Mouse (Mus musculus) CH12.LX (cell line): ENCODE data around the gene Ces2f. TPM values are rescaled to one million over a fixed set of nuclear protein-coding genes. Genes with fewer than 3 reads are reported as not detected.

Experiments
- DNase-seq: peaks from one replicate; pipeline ENCODE4 v3.0.0-alpha.2; 2013; ENCODE audit errors: extremely low read depth
- H3K27ac ChIP-seq: 2 replicates; pipeline ENCODE4 v1.5.1; 2012; ENCODE audit warnings: low read depth, mild to moderate bottlenecking, control low read depth, moderate library complexity; ENCODE audit not compliant: insufficient read depth
- H3K27me3 ChIP-seq: replicated peaks from 2 replicates; pipeline ENCODE3; 2012; ENCODE audit warnings: inconsistent platforms
- H3K36me3 ChIP-seq, 2 experiments: replicated peaks in 1 of 2; 2 replicates each; pipeline versions ENCODE3 to v1.6.1; 2012; ENCODE audit warnings: inconsistent platforms in 1 of 2, low read length in 1 of 2, mild to moderate bottlenecking in 1 of 2, mixed read lengths in 1 of 2, moderate library complexity in 1 of 2; ENCODE audit not compliant: control insufficient read depth in 1 of 2, insufficient read depth in 1 of 2
- H3K4me1 ChIP-seq, 2 experiments: 2 replicates each; pipeline ENCODE4 v1.6.1; 2012; ENCODE audit warnings: inconsistent platforms in 1 of 2, moderate library complexity in 1 of 2; ENCODE audit not compliant: insufficient read depth in 2 of 2, control insufficient read depth in 1 of 2
- H3K4me2 ChIP-seq: 2 replicates; pipeline ENCODE4 v1.6.1; 2012; ENCODE audit warnings: low read depth, mild to moderate bottlenecking, control low read depth; ENCODE audit not compliant: poor library complexity, insufficient read depth, severe bottlenecking
- H3K4me3 ChIP-seq, 3 experiments: fragments of 150-350 bp in 1 of 3; sonication (generic) in 1 of 3; replicated peaks in 1 of 3; 2 replicates each; pipeline versions ENCODE3 to v1.5.1; 2011 to 2012; ENCODE audit warnings: low read depth in 2 of 3, low read length in 2 of 3, mild to moderate bottlenecking in 2 of 3, moderate library complexity in 2 of 3, control low read depth in 1 of 3, improper control_type of control experiment in 1 of 3, inconsistent platforms in 1 of 3, mixed read lengths in 1 of 3; ENCODE audit not compliant: poor library complexity in 1 of 3
- H3K79me2 ChIP-seq: replicated peaks from 2 replicates; pipeline ENCODE4 v1.6.1; 2012; ENCODE audit warnings: mild to moderate bottlenecking, moderate library complexity; ENCODE audit not compliant: control insufficient read depth, poor library complexity, insufficient read depth, severe bottlenecking; ENCODE audit errors: extremely low read depth
- H3K9ac ChIP-seq: 2 replicates; pipeline ENCODE4 v1.6.1; 2012; ENCODE audit warnings: low read depth, mild to moderate bottlenecking, control low read depth, moderate library complexity; ENCODE audit not compliant: insufficient read depth
- H3K9me3 ChIP-seq: replicated peaks from 2 replicates; pipeline ENCODE3; 2012; ENCODE audit warnings: low read length, inconsistent platforms, mixed read lengths
- CHD2 ChIP-seq: IDR thresholded peaks from 2 replicates; pipeline ENCODE4 v1.6.1; 2011; ENCODE audit warnings: low read length, improper control_type of control experiment
- CTCF ChIP-seq, 2 experiments: IDR thresholded peaks in 1 of 2; conservative IDR thresholded peaks in 1 of 2; 2 replicates each; pipeline ENCODE4 v1.5.1; 2011 to 2012; ENCODE audit warnings: low read depth in 2 of 2, low read length in 2 of 2, improper control_type of control experiment in 1 of 2, inconsistent platforms in 1 of 2, mild to moderate bottlenecking in 1 of 2, moderate library complexity in 1 of 2
- EP300 ChIP-seq: IDR thresholded peaks from 2 replicates; pipeline ENCODE4 v1.6.1; 2011; ENCODE audit warnings: low read length, improper control_type of control experiment
- ETS1 ChIP-seq: conservative IDR thresholded peaks from 2 replicates; pipeline ENCODE4 v1.6.1; 2012; ENCODE audit warnings: low read depth, mild to moderate bottlenecking, inconsistent platforms, low read length, improper control_type of control experiment, moderate library complexity
- IRF4 ChIP-seq: IDR thresholded peaks from 2 replicates; pipeline ENCODE4 v1.6.1; 2014; ENCODE audit warnings: low read depth, mild to moderate bottlenecking, inconsistent platforms, low read length, improper control_type of control experiment
- JUN ChIP-seq: IDR thresholded peaks from 2 replicates; pipeline ENCODE4 v1.6.1; 2011; ENCODE audit warnings: low read depth, mild to moderate bottlenecking, low read length, improper control_type of control experiment, moderate library complexity; ENCODE audit not compliant: insufficient read depth
- JUND ChIP-seq: conservative IDR thresholded peaks from 2 replicates; pipeline ENCODE4 v1.6.1; 2011; ENCODE audit warnings: low read depth, low read length, improper control_type of control experiment
- KAT2A ChIP-seq: IDR thresholded peaks from 2 replicates; pipeline ENCODE4 v1.6.1; 2012; ENCODE audit warnings: low read length, improper control_type of control experiment, inconsistent platforms; ENCODE audit not compliant: insufficient replicate concordance
- MAFK ChIP-seq: IDR thresholded peaks from 2 replicates; pipeline ENCODE4 v1.6.1; 2011; ENCODE audit warnings: low read length, improper control_type of control experiment; ENCODE audit not compliant: insufficient replicate concordance
- MAZ ChIP-seq: IDR thresholded peaks from 2 replicates; pipeline ENCODE4 v1.6.1; 2012; ENCODE audit warnings: low read depth, mild to moderate bottlenecking, inconsistent platforms, low read length, improper control_type of control experiment, moderate library complexity
- MXI1 ChIP-seq: IDR thresholded peaks from 2 replicates; pipeline ENCODE4 v1.6.1; 2011; ENCODE audit warnings: mild to moderate bottlenecking, low read depth, low read length, improper control_type of control experiment
- MYC ChIP-seq: IDR thresholded peaks from 2 replicates; pipeline ENCODE4 v1.6.1; 2011; ENCODE audit warnings: low read depth, mild to moderate bottlenecking, improper control_type of control experiment, low read length
- NRF1 ChIP-seq: IDR thresholded peaks from 2 replicates; pipeline ENCODE4 v1.6.1; 2014; ENCODE audit warnings: low read depth, mild to moderate bottlenecking, inconsistent platforms, low read length, improper control_type of control experiment, moderate library complexity
- PAX5 ChIP-seq: IDR thresholded peaks from 2 replicates; pipeline ENCODE4 v1.6.1; 2012; ENCODE audit warnings: low read length, inconsistent platforms, mixed read lengths
- POLR2AphosphoS2 ChIP-seq: IDR thresholded peaks from 2 replicates; pipeline ENCODE4 v1.6.1; 2011; ENCODE audit warnings: low read depth, low read length, improper control_type of control experiment
- RCOR1 ChIP-seq: conservative IDR thresholded peaks from 2 replicates; pipeline ENCODE4 v1.6.1; 2012; ENCODE audit warnings: low read depth, mild to moderate bottlenecking, inconsistent platforms, low read length, improper control_type of control experiment
- USF1 ChIP-seq: IDR thresholded peaks from 2 replicates; pipeline ENCODE4 v1.6.1; 2014; ENCODE audit warnings: low read depth, mild to moderate bottlenecking, inconsistent platforms, low read length, improper control_type of control experiment
- USF2 ChIP-seq: conservative IDR thresholded peaks from 2 replicates; pipeline ENCODE4 v1.6.1; 2011; ENCODE audit warnings: low read depth, low read length, improper control_type of control experiment
- ZKSCAN1 ChIP-seq: IDR thresholded peaks from 2 replicates; pipeline ENCODE4 v1.6.1; 2012; ENCODE audit warnings: low read depth, inconsistent platforms, low read length, improper control_type of control experiment, borderline replicate concordance
- ZMIZ1 ChIP-seq: IDR thresholded peaks from 2 replicates; pipeline ENCODE4 v1.6.1; 2012; ENCODE audit warnings: low read depth, mild to moderate bottlenecking, inconsistent platforms, low read length, improper control_type of control experiment
- ZNF384 ChIP-seq: IDR thresholded peaks from 2 replicates; pipeline ENCODE4 v1.6.1; 2012; ENCODE audit warnings: low read depth, low read length, improper control_type of control experiment, inconsistent platforms
- dilution Hi-C: fragments of 300-500 bp; cut with MboI; formaldehyde crosslinking; loops from 2 replicates; pipeline ENCODE4 v1.14.3; 2020; ENCODE audit warnings: low sequenced_read_pairs; ENCODE audit not compliant: extremely low pct_unique_long_range_greater_than_20kb, extremely low pct_ligation_motif_present
- in situ Hi-C: fragments of 300-500 bp; cut with MboI; formaldehyde crosslinking; loops from 3 replicates; pipeline ENCODE4 v1.14.3; 2019; ENCODE audit warnings: low sequenced_read_pairs, low pct_ligation_motif_present, low pct_unique_long_range_greater_than_20kb, mixed read lengths
- polyA plus RNA-seq: library from polyadenylated mRNA; unstranded; fragments of >175 nt; gene quantifications from 2 replicates; pipeline ENCODE4 v1.2.1, GENCODE M21; 2012; ENCODE audit warnings: low read depth; ENCODE audit not compliant: insufficient read length
- total RNA-seq, 2 experiments: library from RNA; depleted of rRNA; stranded (reverse); fragments of 300-350 nt in 1 of 2; fragments of >200 nt in 1 of 2; gene quantifications; 2 replicates each; pipeline ENCODE4 v1.2.3; 2012 to 2014

Ces2f gene
- total and polyA plus RNA-seq, 3 experiments, result 0.04 TPM; not detected in 2

DNA sequence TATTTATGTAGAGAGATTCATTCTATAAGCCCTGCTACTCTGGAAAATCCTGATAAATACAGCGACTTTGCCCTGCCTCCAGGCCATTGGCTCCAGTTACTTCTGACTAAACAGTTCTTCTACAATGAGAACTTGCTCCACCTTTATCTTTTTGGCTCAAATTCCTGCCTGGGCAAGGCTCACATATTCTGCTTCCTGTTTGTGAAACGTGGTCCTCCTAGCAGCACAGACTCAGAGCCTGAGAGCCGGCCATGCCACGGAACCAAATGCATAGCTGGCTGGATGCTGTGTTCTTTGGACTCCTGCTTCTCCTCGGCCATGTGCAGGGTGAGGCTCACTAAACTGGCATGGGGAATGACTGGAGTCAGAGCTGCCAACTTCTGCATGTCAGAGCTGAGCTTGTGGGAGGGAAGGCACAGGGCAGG lies 14.4 kb downstream of the Ces2f start, which contains the start of gene Ces2g:
Ces2g (plus strand) TSS at position 182 of the 425 bp plus-strand sequence.
- Histone ChIP-seq H3K4me1 (0 out of 4 replicates have a peak, but pooled peaks cover 0 to 2% of the 10 kb centered on the region in 2 experiments), H3K4me3 (no peak within 1 kb of the TSS), H3K79me2 (no peaks in the 10 kb centered on the region), H3K4me2 (no peak within 1 kb of the TSS), H3K9me3 (no peaks in the 10 kb centered on the region), H3K9ac (no peak within 1 kb of the TSS), H3K27ac (no peak within 1 kb of the TSS), H3K36me3 (no peaks in the 10 kb centered on the region), H3K27me3 (no peaks in the 10 kb centered on the region)
- no peak for TF ChIP-seq ETS1
- TF ChIP-seq MAZ, result no peak
- TF ChIP-seq EP300, result no peak
- no peak for TF ChIP-seq CHD2
- no peak for TF ChIP-seq JUND
- TF ChIP-seq ZNF384, result no peak
- TF ChIP-seq CTCF (conservative IDR thresholded peaks at IDR 0.05 in 1 of 2, IDR thresholded peaks at IDR 0.05 in 1 of 2; ENCODE audit: low read depth in 2 of 2, low read length in 2 of 2), result no peak
- TF ChIP-seq USF1, result no peak
- no peak for TF ChIP-seq USF2
- no peak for TF ChIP-seq MAFK
- TF ChIP-seq KAT2A, result no peak
- TF ChIP-seq ZKSCAN1, result no peak
- no peak for TF ChIP-seq MXI1
- TF ChIP-seq ZMIZ1, result no peak
- TF ChIP-seq IRF4, result no peak
- TF ChIP-seq POLR2AphosphoS2, result no peak
- TF ChIP-seq JUN, result no peak
- no peak for TF ChIP-seq RCOR1
- no peak for DNase-seq
- in situ Hi-C loops (no loop called here), dilution Hi-C loops (no loop called here)

DNA sequence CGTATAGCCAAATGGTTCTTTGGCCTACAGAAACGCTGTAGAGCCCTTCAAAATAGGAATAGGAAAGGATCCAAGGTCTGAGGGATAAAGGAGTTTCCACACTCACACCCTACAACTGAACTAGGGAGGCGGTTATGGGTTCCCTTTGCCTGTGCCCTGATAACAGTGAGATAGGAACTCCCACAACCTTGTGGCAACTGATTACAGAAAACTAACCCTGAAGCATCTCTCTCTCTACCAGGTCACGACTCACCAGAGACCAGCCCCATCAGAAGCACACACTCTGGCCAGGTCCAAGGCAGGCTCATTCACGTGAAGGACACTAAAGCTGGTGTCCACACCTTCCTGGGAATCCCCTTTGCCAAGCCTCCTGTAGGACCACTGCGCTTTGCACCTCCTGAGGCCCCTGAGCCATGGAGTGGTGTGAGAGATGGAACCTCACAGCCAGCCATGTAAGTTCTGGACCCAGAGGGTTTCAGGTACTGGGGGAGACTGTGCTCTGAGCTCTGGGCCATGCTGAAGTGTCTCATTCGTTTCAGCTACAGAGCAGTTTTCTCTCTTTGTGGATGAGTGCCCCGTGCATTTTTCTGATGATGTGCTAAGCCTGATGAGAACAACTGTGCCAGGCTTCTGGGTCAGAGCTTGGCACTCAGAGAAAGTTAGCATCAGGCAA lies 15.2 kb downstream of the Ces2f start:
- Histone ChIP-seq H3K4me1 (0 out of 4 replicates have a peak, but pooled peaks cover 0 to 2% of the 10 kb centered on the region in 2 experiments), H3K4me3 (no peak overlapping the region), H3K27me3 (no peaks in the 10 kb centered on the region), H3K9ac (no peak overlapping the region), H3K79me2 (no peaks in the 10 kb centered on the region), H3K4me2 (no peak overlapping the region), H3K36me3 (no peaks in the 10 kb centered on the region), H3K27ac (no peak overlapping the region), H3K9me3 (no peaks in the 10 kb centered on the region)
- TF ChIP-seq RCOR1 (no peak), PAX5 (no peak), ZMIZ1 (no peak), NRF1 (no peak), MYC (no peak)
- dilution Hi-C loops, result no loop called here
- no peak for DNase-seq
- in situ Hi-C loops, result no loop called here
